Mouse (Mus musculus) adrenal gland, adult 18-20 months (tissue): Measurements from ENCODE around the gene Ggnbp2. TPM values are rescaled to one million over a fixed set of nuclear protein-coding genes. Genes with fewer than 3 reads are reported as not detected.
"Not testable (repeated sequence)": the region's sequence is repeated elsewhere in the genome, so short reads cannot be mapped to it uniquely, and the experiment has no call there.

Source experiments
- DNase-seq, 2 experiments: peaks; one replicate each; pipeline ENCODE4 v3.0.0; 2021 to 2022; ENCODE audit warnings: low spot score in 2 of 2
- total RNA-seq, 2 experiments: library from RNA; stranded (reverse); gene quantifications; 1 replicate in 1 of 2; 2 replicates in 1 of 2; pipeline ENCODE4 v1.2.3; 2021

Gene Ggnbp2
- total RNA-seq, 2 experiments from 2014 or later = 75.4 to 83.9 TPM

- DNase-seq = peak; percentile 35 to 52
Observed at GRCm38 (mm10) chr11:84880465-84880961, 9.9 kb upstream of the Ggnbp2 start.

DNA sequence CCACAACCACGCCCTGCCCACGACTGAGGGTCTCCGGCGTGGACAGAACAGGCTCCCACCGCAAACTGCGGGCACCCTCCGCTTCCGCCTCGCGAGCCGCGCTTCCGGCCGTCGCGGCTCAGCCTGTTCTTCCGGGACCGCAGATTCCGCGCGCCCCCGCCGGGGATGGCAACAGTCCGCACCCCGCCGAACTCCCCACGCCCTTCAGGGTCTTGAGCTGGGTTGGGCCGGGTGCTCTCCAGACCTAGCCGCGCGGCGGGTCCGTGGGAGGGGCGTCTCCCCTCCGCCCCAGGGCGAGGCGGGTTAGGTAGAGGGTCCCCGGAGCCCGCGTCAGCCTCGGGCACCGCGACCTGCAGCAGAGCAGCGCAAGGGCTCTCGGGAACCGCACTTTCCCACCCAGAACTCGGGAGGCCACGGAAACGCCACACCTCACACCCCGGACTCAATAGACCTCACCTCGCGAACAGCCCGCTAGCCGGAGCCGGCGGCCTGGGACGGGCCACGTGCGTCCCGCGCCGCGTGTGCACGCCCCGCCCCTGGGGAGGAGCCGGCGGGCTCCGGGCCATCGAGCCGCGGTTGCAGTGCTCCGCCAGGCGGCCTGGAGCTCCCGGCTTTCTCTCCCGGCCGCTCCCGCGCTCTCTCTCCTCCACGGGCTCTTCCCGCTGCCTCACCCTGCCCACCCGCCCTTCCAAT lies 9.3 kb upstream of the Ggnbp2 start, which contains the start of the genes Myo19 and Pigw:
Gene Myo19 (plus strand): TSS at position 377 of the 693 bp plus-strand sequence.
Gene Pigw (minus strand): TSS at position 514 of the 693 bp plus-strand sequence.
- DNase-seq = peak; percentile 80 to 86

DNA sequence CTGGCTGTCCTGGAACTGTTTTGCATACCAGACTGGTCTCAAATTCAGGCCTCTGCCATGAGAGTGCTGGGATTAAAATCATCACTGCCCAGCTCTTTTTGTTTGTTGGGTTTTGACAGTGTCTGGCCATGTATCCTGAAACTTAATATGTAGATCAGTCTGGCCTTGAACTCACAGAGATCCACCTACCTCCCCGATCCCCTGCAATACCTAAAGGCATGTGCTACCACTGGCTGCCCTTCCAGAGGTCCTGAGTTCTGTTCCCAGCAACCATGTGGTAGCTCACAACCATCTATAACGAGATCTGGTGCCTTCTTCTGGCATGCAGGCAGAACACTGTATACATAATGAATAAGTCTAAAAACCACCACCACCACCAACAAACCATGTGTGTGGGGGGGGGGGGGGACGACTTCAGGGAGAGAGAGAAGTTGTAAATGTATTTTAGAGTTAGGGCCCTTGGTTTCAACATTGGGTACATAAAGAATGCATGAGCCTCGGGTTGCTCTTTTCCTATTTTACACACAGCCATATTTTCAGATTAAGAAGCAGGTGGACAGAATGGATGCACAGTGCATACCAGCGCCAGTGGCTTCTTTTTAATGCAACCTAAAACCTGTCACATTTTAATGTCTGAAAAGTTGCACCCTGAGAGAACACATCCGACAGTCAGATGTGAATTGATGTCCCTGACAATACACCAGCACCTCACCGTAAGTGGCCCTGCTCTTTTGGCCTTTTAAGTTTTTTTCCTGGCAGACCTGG lies 8.6 kb upstream of the Ggnbp2 start:
- DNase-seq = no peak

DNA sequence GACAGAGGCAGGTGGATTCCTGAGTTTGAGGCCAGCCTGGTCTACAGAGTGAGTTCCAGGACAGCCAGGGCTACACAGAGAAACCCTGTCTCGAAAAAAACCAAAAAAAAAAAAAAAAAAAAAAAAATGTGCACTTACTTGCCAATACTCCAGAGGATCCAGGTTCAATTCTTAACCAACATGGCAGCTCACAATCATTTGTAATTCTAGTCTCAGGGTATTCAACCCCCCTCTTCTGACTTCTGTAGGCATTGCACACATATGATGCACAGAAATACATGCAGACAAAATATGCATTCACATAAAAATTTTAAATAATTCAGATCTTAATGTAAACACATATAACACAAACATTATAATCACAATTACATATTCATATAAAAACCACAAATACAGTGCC lies 5.4 kb upstream of the Ggnbp2 start:
- DNase-seq = not testable (repeated sequence)

DNA sequence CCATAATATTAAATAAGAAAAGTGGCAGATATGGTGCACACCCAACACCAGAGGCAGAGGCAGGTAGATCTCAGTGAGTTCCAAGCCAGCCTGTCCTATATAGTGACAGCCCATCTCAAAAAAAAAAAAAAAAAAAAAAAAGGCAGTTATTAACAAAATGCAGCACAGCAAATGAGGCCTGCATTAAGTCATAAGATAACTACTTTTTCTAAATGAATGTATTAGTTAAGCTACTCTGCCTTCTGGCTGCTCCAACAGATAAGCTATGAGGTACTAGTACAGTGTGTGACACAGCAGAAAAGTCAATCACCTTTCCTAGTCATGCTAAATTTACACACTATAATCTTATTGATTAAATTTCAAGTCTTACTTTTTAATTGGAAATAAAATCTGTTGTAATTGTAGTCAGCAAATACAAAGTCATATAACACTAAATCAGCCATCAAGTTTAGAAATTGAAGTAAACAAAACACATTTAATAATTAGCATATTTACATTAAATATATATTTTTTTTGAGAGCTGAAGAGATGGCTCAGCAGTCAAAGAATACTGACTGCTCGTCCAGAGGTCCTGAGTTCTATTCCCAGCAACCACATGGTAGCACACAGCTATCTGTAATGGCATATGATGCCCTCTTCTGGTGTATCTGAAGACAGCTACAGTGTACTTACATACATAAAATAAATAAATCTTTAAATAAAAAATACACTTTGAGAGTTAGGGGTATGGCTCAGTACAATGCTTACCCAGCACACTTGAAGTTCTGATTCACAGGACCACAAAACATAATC lies 2.6 kb upstream of the Ggnbp2 start:
- DNase-seq = no peak

DNA sequence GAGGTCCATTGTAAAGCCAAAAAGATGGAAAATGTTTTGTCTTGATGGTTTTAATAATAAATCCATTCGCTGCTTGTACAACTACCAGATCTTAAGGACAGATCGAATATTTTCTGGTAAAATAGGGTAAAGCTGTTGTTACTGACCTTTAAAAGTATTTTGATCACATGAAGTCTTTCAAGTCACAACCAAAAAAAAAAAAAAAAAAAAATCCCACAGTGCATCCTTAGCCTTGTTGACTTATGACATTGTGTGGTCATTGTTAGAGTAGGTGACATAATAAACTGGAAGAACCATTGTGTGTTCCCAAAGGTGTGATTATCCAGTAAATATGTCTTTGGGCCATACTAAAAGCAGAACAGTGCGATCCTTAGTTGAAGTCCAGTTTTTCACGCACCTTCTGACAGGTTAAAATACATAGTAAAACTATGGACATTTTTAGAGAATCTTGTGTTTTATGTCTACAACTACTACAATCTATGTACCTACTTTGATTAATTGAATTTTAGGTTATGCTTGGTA lies 992 bp upstream of the Ggnbp2 start:
- no peak for DNase-seq

- no peak for DNase-seq
Observed at GRCm38 (mm10) chr11:84871046-84871445, 429 bp upstream of the Ggnbp2 start.

DNA sequence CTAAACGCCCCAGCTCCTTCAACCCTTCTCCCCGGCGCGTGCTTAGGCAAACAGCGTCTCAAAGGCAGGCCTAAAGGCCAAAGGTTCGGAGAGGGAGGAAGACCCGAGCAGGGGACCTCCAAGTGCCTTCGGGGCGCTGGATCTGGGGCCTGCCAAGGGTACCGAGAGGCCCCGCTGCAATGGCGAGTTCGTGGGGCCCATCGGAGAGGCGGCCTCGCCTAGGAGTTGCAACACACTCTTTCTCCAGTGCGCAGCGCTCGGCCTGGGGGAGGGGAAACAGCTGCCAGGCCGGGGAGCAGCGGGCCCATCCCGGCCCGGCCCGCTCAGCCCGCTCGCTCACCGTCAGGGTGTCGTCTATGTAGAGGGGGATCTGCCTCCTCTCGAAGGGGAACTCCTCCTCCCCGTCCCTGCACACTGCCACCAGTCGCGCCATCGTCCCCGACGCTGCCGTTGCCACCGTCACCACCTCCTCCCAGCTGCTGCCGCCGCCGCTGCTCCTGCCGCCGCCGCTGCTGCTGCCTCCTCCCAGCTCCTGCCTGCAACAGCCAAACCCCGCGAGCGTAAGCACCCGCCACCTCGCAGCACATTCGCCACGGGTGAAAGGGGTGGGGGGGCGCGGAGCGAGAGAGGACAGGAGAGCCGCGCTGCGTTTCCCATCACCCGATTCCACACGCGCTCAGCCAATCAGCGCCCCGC lies 932 bp downstream of the Ggnbp2 start:
- DNase-seq = peak; percentile 84 to 85

GRCm38 (mm10) chr11:84868786-84869259 lies 1.8 kb downstream of the Ggnbp2 start:
- no peak for DNase-seq

DNA sequence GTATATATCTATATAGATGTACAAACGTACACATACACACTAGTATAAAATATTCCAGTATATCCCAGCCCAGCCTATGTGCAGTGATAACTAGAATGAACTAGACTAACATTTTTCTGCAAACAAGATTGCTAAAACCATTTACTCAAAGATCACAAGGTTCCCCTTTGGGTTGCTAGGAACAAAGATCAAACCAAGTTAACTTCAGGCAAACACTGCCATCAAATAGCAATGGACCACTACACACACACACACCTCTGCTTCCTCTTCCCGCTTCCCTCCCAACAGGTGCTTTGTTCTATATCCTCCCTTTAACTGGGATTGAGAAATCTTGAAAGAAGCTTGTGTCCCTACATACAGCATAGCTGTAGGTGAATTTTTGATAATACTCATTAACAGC lies 3.0 kb downstream of the Ggnbp2 start:
- DNase-seq = no peak

GRCm38 (mm10) chr11:84865268-84865667 lies 5.3 kb downstream of the Ggnbp2 start:
- no peak for DNase-seq

GRCm38 (mm10) chr11:84855285-84855684 lies 15.3 kb downstream of the Ggnbp2 start:
- DNase-seq = no peak

DNA sequence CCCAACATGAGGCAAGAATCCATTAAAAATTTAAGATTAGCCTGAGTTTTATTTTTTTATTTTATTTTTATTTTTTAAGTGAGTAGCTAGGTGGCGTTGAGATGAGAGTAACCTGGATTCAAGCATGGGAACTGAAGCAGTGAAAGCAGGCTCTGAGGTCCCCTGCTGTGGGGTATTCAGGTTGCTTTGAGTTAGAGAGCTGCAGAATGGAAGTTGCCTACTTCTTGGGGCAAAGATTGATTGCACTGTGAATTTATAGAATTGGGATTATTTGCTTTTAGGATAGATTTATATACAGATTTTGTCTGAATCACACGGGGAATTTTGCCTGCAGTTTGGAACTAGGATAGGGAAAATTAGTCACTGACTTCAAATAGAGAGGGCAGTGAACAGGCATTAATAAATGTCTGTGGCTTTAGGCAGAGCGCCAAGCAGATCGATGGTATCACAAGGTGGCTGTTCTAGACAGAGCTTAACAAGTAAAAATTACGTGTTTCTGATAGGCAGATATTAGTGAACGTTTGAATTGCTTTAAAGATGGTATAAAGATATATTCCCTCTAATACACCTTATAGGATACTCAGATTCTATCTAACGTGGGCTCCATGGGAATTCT lies 23.0 kb downstream of the Ggnbp2 start:
- peak in 1 of 2 experiments; percentile 20 for DNase-seq

DNA sequence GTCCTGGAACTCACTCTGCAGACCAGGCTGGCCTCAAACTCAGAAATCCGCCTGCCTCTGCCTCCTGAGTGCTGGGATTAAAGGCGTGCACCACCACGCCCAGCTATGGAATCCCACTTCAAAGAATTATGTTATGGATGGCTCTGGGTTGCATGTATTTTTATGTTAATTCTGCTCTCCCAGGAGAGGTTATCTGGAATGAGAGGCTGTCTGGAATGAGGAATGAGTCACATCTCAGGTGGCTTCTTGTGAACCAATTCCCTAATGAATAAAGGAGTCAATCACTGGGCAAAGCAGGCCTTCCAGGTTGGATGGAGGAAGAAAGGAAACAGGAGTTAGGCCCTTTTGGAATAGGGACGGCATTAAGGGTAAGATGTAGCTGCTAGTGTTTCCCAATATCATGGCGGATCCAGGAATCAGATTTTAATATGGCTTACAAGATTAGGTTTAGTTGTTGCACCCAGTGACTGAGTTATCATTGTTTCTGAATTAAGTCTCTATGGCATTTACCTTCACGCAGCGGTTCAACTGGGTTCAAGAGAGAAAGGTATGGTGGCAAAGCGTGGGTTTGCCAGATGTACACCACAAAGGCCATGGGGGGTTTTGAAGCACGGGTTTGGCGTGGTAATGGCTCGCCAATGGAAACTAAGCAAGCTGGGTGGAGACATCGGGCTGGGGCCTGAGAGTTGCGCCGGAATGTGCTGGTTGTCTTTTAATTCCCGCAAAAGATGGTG lies 23.7 kb downstream of the Ggnbp2 start:
- DNase-seq = no peak

DNA sequence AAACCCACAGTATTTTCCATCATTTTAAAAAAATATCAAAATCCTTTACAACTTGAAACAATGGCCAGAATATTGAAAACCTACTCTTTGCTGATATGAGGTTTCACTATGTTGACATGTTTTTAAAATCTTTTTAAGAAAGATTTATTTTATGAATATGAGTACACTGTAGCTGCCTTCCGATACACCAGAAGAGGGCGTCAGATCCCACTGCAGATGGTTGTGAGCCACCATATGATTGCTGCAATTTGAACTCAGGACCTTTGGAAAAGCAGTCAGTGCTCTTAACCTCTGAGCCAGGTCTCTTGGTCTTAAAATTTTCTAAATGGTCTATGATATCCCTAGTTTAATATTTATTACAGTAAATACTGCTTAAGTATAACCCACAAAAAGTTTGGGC lies 31.3 kb downstream of the Ggnbp2 start:
- DNase-seq = no peak

- not testable (repeated sequence) for DNase-seq
Observed at GRCm38 (mm10) chr11:84829495-84829894, 41.1 kb downstream of the Ggnbp2 start.

GRCm38 (mm10) chr11:84828516-84829399 lies 41.9 kb downstream of the Ggnbp2 start, which contains the start of gene Dhrs11:
Gene Dhrs11, minus strand, starts transcription at chr11:84828994.
- peak; percentile 95 to 96 for DNase-seq

DNA sequence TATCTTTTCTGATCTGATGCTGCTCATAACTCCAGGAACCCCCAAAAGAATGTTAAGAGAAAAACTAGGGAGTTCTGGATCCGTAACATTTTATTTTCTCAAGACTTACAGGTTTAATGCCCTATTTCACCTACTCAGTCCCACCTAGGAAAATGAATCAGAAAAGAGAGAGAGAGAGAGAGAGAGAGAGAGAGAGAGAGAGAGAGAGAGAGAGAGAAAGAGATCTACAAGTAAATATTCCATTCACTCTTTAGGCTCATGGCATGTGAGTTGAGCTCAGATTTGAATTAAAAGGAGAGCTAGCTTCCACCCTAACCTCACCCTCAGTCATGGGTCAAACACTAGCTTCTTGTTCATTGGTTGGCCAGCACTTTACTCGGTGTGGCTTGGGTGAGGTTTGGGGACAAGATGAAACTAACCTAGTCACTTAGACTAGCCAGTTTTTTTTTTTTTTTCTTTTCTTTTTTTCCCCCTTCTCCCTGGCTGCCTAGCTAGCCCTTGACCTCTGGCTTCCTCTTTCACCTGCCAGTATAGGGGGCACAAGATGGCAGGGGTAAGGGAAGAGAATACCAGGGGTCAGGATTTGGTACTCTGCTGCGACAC lies 42.6 kb downstream of the Ggnbp2 start:
- DNase-seq = no peak
